Mouse (Mus musculus) intestine, postnatal 0 days (tissue): ENCODE data around the gene Pinlyp. TPM values are rescaled to one million over a fixed set of nuclear protein-coding genes. Genes with fewer than 3 reads are reported as not detected.

ENCODE experiments used
- ATAC-seq: fragments of 200-750 bp; cut with Nextera tagmentation; 2 replicates; pipeline ENCODE4 v1.8.0; 2017; ENCODE audit warnings: mild to moderate bottlenecking, moderate TSS enrichment, moderate library complexity
- H3K27ac ChIP-seq: fragments of 300-500 bp; sonication (generic); 2 replicates; pipeline ENCODE4 v1.5.1; 2014; ENCODE audit warnings: mild to moderate bottlenecking, low read depth, low read length, moderate library complexity
- H3K27me3 ChIP-seq: fragments of 300-500 bp; sonication (generic); replicated peaks from 2 replicates; pipeline ENCODE4 v1.6.1; 2014; ENCODE audit warnings: low read length, mixed read lengths; ENCODE audit not compliant: control insufficient read depth, insufficient read depth
- H3K36me3 ChIP-seq: fragments of 300-500 bp; sonication (generic); 2 replicates; pipeline ENCODE4 v1.6.1; 2014; ENCODE audit warnings: mild to moderate bottlenecking, moderate library complexity; ENCODE audit not compliant: control insufficient read depth, insufficient read depth
- H3K4me1 ChIP-seq: fragments of 300-500 bp; sonication (generic); replicated peaks from 2 replicates; pipeline ENCODE4 v1.6.1; 2014; ENCODE audit warnings: antibody characterized with exemption, low read length, mixed read lengths; ENCODE audit not compliant: control insufficient read depth, insufficient read depth
- H3K4me2 ChIP-seq: fragments of 300-500 bp; sonication (generic); replicated peaks from 2 replicates; pipeline ENCODE4 v1.6.1; 2014; ENCODE audit warnings: low read depth, mild to moderate bottlenecking, moderate library complexity
- H3K4me3 ChIP-seq: fragments of 300-500 bp; sonication (generic); 2 replicates; pipeline ENCODE4 v1.5.1; 2014; ENCODE audit warnings: low read depth, low read length
- H3K9ac ChIP-seq: fragments of 300-500 bp; sonication (generic); 2 replicates; pipeline ENCODE4 v1.6.1; 2014; ENCODE audit warnings: mild to moderate bottlenecking, low read depth, low read length
- H3K9me3 ChIP-seq: fragments of 300-500 bp; sonication (generic); 2 replicates; pipeline ENCODE4 v1.6.1; 2016; ENCODE audit warnings: mixed run types; ENCODE audit not compliant: control insufficient read depth
- CTCF ChIP-seq: sonication (generic); IDR thresholded peaks from 2 replicates; pipeline ENCODE4 v1.5.1; 2016; ENCODE audit warnings: low read depth, mild to moderate bottlenecking, control low read depth, antibody characterized with exemption, moderate library complexity
- WGBS: fragments of 180-500 bp; shearing (Covaris S2); extraction: QIAGEN DNeasy Blood & Tissue Kit; methylation state at CpG from one replicate; pipeline ENCODE4 v1.1.7; 2014; 5-methylcytosine and 5-hydroxymethylcytosine counted together
- polyA plus RNA-seq: library from polyadenylated mRNA; unstranded; fragments of >200 nt; fragmentation: Nextera tagmentation; extraction: Ambion mirVana; gene quantifications from 2 replicates; pipeline ENCODE4 v1.2.1, GENCODE M21; 2015

Pinlyp gene
- polyA plus RNA-seq, 1 experiment from 2014 or later: not detected

DNA sequence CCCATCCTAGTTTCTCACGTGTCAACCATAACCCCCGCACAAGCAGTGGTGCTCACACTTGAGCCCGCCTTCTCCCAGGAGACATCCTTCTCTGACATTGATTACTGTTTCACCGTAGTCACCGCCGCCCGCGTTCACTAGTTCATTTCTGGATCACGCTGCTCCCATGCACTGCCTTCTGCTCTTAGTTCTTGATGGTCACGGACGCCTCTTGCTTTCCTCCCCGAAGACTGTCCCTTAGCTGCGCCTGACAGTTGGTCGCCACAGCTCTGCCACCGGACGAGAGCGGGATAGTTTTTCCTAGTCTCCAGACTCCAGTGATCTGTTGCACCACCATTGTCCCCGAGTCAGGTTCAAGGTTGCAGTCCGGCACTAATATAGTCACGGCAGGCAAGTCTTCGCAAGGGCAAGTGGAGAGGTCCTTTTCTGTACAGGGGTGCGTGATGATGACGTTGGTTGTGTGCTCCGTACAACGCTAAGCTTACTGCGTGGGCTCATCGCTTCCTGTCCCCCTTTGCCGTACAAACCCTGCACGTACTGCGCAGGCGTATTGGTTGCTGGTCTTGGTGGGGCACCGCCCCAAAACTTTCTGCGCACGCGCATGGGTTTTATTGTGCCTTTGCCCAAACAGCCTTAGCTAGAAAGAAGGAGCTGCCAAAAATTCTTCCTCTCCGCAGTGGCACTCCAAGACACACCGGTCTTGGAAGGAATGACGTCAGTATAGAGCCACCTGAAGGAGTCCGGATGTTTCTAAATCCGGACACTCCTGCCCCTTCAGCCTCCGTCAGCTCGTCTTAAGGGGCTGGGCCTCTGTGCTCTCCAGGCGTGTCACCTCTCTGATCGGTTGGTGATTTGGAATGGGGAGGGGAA, 15.6 kb downstream of the Pinlyp start, which contains the start of gene Irgq:
Gene Irgq, plus strand, starts transcription at position 628 of the 870 bp plus-strand sequence.
- peaks cover 24% of the 10 kb centered on the region for H3K36me3 ChIP-seq
- peaks cover 5% of the 10 kb centered on the region; the same call in 1 of the 2 replicates for H3K4me1 ChIP-seq
- TF ChIP-seq CTCF: no peak
- H3K27me3 ChIP-seq: no peaks in the 10 kb centered on the region
- H3K9me3 ChIP-seq: no peaks in the 10 kb centered on the region
- peak within 1 kb of the TSS; percentile 86 for H3K27ac ChIP-seq
- under 1% methylated on average over 44 of the region's 44 CpGs for WGBS
- H3K9ac ChIP-seq: peak within 1 kb of the TSS; percentile 80
- peak within 1 kb of the TSS; percentile 94 for H3K4me2 ChIP-seq
- peak within 1 kb of the TSS; percentile 67 for H3K4me3 ChIP-seq
- ATAC-seq: peak; percentile 95

DNA sequence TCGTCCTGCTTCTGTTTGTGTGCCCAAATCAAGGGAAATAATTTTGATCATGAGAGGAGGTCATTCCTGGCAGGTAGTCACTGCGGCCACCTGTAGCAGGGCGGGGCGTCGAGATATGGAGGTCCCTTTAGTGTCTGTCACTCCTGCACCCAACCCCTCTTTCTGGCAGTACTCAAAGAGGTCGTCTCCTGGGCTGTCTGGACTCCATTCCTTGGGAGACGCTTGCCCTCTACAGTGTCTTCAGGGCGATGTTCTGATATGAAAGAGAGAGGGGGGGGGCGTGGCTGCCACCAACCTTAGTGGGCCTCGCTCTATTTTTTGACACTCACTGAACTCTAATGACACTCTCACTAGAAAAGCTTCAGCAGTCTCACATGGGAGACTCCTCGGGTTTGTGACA, 16.3 kb downstream of the Pinlyp start:
- Histone ChIP-seq H3K36me3 (peaks cover 17% of the 10 kb centered on the region), H3K27me3 (no peaks in the 10 kb centered on the region), H3K9me3 (no peaks in the 10 kb centered on the region), H3K4me1 (peaks cover 5% of the 10 kb centered on the region; the same call in 1 of the 2 replicates), H3K9ac (peak overlapping the region; percentile 80), H3K27ac (peak overlapping the region; percentile 86; the same call in 1 of the 2 replicates), H3K4me3 (peak overlapping the region; percentile 67), H3K4me2 (peak overlapping the region; percentile 94)
- 40% methylated on average over 11 of the region's 11 CpGs for WGBS
- no peak for ATAC-seq
- TF ChIP-seq CTCF: no peak

DNA sequence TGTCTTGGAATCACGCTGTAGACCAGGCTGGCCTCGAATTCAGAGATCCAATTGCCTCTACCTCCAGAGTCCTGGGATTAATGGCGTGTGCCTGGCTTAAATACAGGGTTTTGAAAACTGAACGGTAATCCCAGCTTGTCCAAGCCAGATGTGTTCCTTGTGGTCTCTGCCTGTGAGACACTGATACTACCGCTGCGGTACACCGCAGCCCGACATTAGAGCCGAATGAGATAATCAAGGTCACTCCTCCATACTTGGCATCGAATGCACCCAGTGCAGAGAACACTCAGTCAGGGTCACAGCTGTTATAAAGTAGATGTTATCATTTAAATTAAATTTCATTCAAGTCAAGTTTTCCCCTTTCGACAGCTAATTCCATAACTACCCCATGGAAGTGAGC, 17.1 kb downstream of the Pinlyp start:
- no peaks in the 10 kb centered on the region for H3K9me3 ChIP-seq
- no peak for ATAC-seq
- no peak overlapping the region for H3K4me3 ChIP-seq
- H3K27ac ChIP-seq: no peak overlapping the region
- peaks cover 11% of the 10 kb centered on the region for H3K36me3 ChIP-seq
- no peaks in the 10 kb centered on the region for H3K27me3 ChIP-seq
- H3K9ac ChIP-seq: no peak overlapping the region
- peaks cover 5% of the 10 kb centered on the region; the same call in 1 of the 2 replicates for H3K4me1 ChIP-seq
- WGBS: 93% methylated on average over 11 of the region's 11 CpGs
- H3K4me2 ChIP-seq: no peak overlapping the region
- TF ChIP-seq CTCF: no peak

DNA sequence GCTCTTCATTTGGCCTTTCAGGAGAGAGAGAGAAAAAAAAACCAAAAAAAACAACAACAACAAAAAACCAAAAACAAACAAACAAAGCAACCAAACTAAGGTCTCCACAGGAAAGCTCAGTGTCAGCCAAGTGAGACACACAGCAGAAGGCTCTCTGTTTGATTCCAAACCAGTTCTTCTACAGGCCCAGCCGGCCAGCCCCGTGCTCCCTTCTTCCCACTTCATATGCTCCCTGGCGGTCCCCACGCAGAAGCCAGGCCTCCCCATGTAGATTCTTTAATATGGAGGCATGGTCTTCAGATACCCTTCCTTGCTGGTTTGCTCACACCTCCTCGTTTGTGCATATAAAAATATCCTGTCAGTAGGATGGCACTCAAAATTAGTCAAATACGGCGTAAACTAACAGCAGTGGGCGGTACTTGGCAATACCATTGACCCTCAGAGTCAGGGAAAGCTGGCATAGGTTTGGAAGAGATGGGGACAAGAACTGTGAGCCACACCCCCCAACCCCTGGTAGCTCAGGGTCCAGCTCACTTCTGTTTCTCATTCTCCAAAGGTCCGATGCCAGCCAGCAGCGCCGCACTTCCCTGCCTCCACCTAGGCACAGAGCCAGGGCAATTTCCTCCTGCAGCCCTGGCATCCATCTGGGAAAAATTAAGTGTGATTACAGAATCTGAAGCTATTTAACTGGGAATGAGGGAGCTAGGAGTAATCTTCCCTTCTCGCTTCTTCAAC, 20.1 kb downstream of the Pinlyp start:
- Histone ChIP-seq H3K36me3 (no peaks in the 10 kb centered on the region), H3K4me2 (no peak overlapping the region), H3K4me3 (no peak overlapping the region), H3K4me1 (peaks cover 5% of the 10 kb centered on the region; the same call in 1 of the 2 replicates), H3K9me3 (no peaks in the 10 kb centered on the region), H3K27ac (no peak overlapping the region), H3K9ac (no peak overlapping the region), H3K27me3 (no peaks in the 10 kb centered on the region)
- no peak for ATAC-seq
- 84% methylated on average over 12 of the region's 12 CpGs for WGBS
- no peak for TF ChIP-seq CTCF

DNA sequence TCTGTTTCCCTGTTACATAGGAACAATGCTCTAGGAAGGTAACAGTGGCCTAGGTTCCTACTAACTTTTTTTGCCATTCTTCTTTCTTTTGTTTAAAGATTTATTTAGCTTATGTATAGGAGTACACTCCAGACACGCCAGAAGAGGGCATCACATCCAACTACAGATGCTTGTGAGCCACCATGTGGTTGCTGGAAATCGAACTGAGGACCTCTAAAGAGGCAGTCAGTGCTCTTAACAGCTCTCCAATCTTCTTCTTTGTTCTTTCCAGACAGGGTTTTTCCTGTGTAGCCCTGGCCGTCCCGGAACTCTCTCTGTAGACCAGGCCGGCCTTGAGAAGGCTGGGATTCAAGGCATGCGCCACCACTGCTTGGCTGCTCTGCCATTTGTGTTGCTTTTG, 20.9 kb downstream of the Pinlyp start:
- H3K27ac ChIP-seq: no peak overlapping the region
- H3K9me3 ChIP-seq: no peaks in the 10 kb centered on the region
- TF ChIP-seq CTCF: peak; percentile 34
- no peaks in the 10 kb centered on the region for H3K36me3 ChIP-seq
- 78% methylated on average over 6 of the region's 6 CpGs for WGBS
- no peak for ATAC-seq
- no peak overlapping the region for H3K9ac ChIP-seq
- H3K4me3 ChIP-seq: no peak overlapping the region
- peaks cover 5% of the 10 kb centered on the region; the same call in 1 of the 2 replicates for H3K4me1 ChIP-seq
- no peak overlapping the region for H3K4me2 ChIP-seq
- H3K27me3 ChIP-seq: no peaks in the 10 kb centered on the region

DNA sequence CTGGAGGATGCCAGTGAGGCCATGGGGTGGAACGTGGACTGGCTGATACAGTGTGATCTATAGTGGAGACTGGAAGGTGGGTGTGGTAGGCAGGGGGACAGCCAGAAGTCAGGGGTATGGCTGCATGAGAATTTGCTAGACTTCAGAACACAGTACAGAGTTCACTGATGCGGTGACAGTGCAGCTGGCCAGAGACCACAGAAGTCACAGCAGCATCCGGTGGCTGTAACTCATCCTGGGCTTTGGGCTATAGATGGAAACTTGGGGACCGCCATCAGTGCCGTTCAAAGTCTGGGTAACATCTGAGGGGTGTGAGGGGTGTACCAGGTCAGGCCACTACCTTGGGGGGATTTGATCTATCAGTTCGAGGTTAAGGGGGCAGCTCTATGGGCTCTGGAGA, 22.2 kb downstream of the Pinlyp start:
- no peak for TF ChIP-seq CTCF
- Histone ChIP-seq H3K9ac (no peak overlapping the region), H3K4me3 (no peak overlapping the region), H3K27me3 (no peaks in the 10 kb centered on the region), H3K4me1 (no peaks in the 10 kb centered on the region), H3K27ac (no peak overlapping the region), H3K4me2 (no peak overlapping the region), H3K9me3 (no peaks in the 10 kb centered on the region), H3K36me3 (no peaks in the 10 kb centered on the region)
- WGBS: 86% methylated on average over 6 of the region's 6 CpGs
- no peak for ATAC-seq
